In the genomic region with DNA sequence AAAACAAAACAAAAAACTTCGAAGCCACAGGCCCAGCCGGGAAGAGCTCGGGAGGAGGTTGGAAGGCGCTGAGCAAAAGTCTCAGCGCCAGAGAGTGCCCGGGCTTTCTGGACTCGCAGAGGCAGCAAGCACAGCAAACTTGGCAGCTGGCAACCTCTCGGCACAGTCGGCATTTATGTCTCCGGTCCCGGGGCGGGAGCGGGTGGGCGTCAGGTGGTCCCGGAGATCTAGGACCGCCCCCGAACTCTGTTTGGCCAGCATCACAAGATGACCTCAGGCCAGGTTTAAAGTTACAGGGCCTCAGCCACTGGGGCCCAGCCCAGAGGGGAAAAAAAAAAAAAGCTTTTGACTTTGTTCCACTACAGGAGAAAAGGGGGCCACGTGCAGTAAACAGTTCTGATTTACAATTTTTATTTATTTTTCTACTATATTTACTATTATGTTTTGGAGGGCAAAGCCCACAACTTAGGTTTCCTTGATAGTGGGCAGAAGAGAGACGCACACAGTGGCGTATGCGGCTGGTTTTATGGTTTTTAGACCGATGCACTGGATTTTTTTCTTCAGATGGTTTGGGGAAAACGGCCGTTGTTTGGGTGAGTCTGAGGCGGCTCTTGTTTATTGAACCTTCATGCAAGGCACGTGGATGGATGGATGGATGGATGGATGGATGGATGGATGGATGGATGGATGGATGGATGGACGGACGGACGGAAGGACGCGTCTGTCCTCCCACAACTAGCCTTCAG, we compare ENCODE assay signal across 10 mouse cellular contexts. TPM values are rescaled to one million over a fixed set of nuclear protein-coding genes. Genes with fewer than 3 reads are reported as not detected.
DNase-seq lines count a peak whose midpoint lies in the region; ATAC-seq and TF ChIP-seq lines count a peak whose summit lies in the region.
"Had no signal": no experiment of that assay in that cellular context is flagged by ENCODE, and none has a peak within 500 bp of the region (broad histone marks: within the 10 kb centered on the region; RNA-seq: fewer than 3 reads in every experiment).

A gene (minus strand): TSS at position 240 of the 746 bp plus-strand sequence.

- intact Hi-C loops in left cerebral cortex, adult 2 months (cut with DNase I), result no loop called here

- H3K27me3 ChIP-seq in hindbrain, embryonic 11.5 days (ENCODE audit: control insufficient read depth, insufficient read depth, low read length), result no peaks in the 10 kb centered on the region

- ATAC-seq in hindbrain, embryonic 11.5 days (ENCODE audit: low FRiP score), result peak; percentile 67

- H3K9ac ChIP-seq in hindbrain, embryonic 11.5 days (ENCODE audit: low read depth, low read length), result peak within 1 kb of the TSS; percentile 63

- TF ChIP-seq CTCF in left cerebral cortex, adult 2 months (IDR thresholded peaks at IDR 0.05), result no peak

- H3K36me3 ChIP-seq in hindbrain, embryonic 11.5 days (ENCODE audit: control insufficient read depth, insufficient read depth, low read length), result no peaks in the 10 kb centered on the region

- H3K4me3 ChIP-seq in hindbrain, embryonic 11.5 days (ENCODE audit: low read depth, low read length), result peak within 1 kb of the TSS; percentile 52
- peak within 1 kb of the TSS; percentile 31 for H3K4me3 ChIP-seq in left cerebral cortex, adult 2 months
- H3K4me3 ChIP-seq: megakaryocyte, embryonic 14.5 days had no signal

- H3K4me1 ChIP-seq in hindbrain, embryonic 11.5 days (replicated peaks; ENCODE audit: control insufficient read depth, insufficient read depth, low read length), result peaks cover 2% of the 10 kb centered on the region; the same call in 1 of the 2 replicates
- H3K4me1 ChIP-seq: megakaryocyte, embryonic 14.5 days had no signal

- H3K27ac ChIP-seq in hindbrain, embryonic 11.5 days (ENCODE audit: low read depth, low read length), result peak within 1 kb of the TSS; percentile 37; the same call in 1 of the 2 replicates
- H3K27ac ChIP-seq in left cerebral cortex, adult 2 months, result no peak within 1 kb of the TSS

- under 1% methylated on average over 31 of the region's 31 CpGs for WGBS in hindbrain, embryonic 11.5 days

- no peaks in the 10 kb centered on the region for H3K9me3 ChIP-seq in hindbrain, embryonic 11.5 days (ENCODE audit: control insufficient read depth, low read length)

- H3K4me2 ChIP-seq in hindbrain, embryonic 11.5 days (replicated peaks; ENCODE audit: low read depth, low read length), result peak within 1 kb of the TSS; percentile 66

- peak in 1 of 2 experiments; percentile 7 for DNase-seq in left cerebral cortex, adult 18-20 months (ENCODE audit: low spot score in 2 of 2)
- no peak for DNase-seq in left cerebral cortex, adult 11 months (ENCODE audit: low spot score)
- peak; percentile 20 to 38 for DNase-seq in frontal cortex, postnatal 14 days (ENCODE audit: low spot score in 2 of 2)
- peak; percentile 79 for DNase-seq in hindbrain, embryonic 11.5 days (ENCODE audit: low spot score)
- DNase-seq in left cerebral cortex, adult 2 months (ENCODE audit: extremely low spot score in 1 of 2, low spot score in 2 of 2), result peak; percentile 22
- DNase-seq in lung, postnatal 14 days, result peak; percentile 43
- DNase-seq in right cerebral cortex, postnatal 10 days (ENCODE audit: low spot score in 2 of 2), result peak; percentile 73 to 78
- no peak for DNase-seq in spleen, adult 12 weeks (ENCODE audit: low spot score)

RNA-seq across cellular contexts. Expression of the gene that starts here (rescaled TPM):
- total RNA-seq in left cerebral cortex, adult 18-20 months (2021), result 10 to 100 TPM; 15.2 to 16.0 TPM
- 134 and 135 TPM in 2 replicates for polyA plus RNA-seq in hindbrain, embryonic 11.5 days (2014; fragmentation: Nextera tagmentation; extraction: Ambion mirVana)
- total RNA-seq in left cerebral cortex, adult 2 months (2021), result 10 to 100 TPM; 15.0 to 15.3 TPM
- total RNA-seq: MEL had no signal

Comparison
In these comparisons a context has a peak if more than half of its experiments do, and no peak if none do; other contexts are left out.
1. DNase-seq: peak in frontal cortex, postnatal 14 days (2 of 2), hindbrain, embryonic 11.5 days (single experiment), left cerebral cortex, adult 2 months (2 of 2), lung, postnatal 14 days (single experiment) and right cerebral cortex, postnatal 10 days (2 of 2); none in left cerebral cortex, adult 11 months (single experiment) and spleen, adult 12 weeks (single experiment).